Mouse (Mus musculus) forelimb bud, embryonic 11.5 days (tissue): ENCODE data around the gene Sart3.

Source experiments
- DNase-seq: peaks from one replicate; pipeline ENCODE4 v3.0.0-alpha.2; 2012; ENCODE audit warnings: low read depth, low spot score

Gene Sart3

DNA sequence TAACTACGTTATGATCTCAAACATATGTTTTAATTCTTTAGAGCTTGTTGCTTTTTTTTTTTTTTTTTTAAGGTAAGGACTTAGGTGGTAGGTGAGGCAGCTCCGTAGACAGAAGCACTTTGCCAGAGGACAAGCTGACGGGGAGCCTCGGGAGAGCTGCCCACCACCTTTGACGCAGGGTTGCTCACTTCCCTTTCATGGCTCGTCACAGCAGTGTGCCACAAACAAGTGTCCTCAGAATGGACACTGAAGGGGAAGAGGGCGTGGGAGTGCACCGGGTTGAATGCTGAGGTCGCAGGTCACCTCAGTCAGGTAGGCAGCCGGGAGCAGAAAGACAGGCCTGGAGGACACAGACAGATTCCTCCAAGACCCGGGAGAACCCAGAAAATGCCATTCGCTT, 46.9 kb downstream of the Sart3 start:
- no peak for DNase-seq

DNA sequence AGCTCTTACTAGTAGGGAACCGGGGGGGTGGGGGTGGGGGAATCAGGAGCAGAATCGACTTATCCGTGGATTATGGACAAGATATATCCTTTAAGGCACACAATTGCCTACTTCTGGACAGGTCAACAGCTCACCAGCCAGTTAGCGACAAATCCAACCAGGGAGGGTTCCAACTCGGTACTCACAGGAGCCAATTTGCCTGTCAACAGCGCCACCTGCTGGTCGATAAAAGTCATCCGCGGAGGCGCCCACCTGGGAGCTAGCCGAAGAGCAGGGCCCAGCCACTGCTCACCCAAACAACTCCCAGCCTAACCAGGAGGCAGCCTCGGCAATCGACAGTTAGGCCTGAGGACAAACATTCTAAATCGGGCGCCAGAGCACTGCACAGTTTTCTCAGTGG, 47.9 kb downstream of the Sart3 start, which contains the start of gene 1700069L16Rik:
Gene 1700069L16Rik, minus strand, starts transcription at position 327 of the 400 bp plus-strand sequence.
- peak; percentile 85 for DNase-seq

DNA sequence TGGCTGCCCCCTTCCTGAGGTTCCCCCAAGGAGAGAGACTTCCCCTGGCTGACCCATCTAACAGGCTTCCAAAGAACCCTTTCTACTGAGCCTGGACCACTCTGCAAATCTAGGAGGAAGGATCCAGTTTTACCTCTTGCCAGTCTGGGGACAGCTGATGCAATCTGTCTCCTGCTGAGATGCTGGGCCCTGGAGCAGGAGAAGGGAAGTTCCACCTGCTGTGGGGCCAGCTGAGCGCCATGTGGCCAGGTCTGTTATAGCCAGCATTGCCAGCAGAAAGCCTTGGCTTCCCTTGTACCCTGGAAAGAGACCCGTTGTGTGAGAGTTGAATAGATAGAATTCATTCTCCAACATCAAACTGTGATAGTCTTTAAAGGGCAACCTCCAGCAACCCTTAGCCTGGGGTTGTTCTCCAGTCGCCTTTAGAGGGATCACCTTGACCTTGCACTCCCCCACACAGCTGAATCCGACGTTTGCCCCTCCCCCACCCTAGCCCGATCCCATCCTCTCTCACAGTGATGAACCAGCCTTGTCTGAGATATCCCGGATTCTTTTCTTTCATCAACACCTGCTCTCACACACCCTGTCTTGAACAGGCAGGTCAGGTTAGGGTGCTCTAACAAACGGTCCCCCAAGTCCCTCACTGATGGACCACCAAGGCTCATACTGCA, 48.6 kb downstream of the Sart3 start:
- no peak for DNase-seq

DNA sequence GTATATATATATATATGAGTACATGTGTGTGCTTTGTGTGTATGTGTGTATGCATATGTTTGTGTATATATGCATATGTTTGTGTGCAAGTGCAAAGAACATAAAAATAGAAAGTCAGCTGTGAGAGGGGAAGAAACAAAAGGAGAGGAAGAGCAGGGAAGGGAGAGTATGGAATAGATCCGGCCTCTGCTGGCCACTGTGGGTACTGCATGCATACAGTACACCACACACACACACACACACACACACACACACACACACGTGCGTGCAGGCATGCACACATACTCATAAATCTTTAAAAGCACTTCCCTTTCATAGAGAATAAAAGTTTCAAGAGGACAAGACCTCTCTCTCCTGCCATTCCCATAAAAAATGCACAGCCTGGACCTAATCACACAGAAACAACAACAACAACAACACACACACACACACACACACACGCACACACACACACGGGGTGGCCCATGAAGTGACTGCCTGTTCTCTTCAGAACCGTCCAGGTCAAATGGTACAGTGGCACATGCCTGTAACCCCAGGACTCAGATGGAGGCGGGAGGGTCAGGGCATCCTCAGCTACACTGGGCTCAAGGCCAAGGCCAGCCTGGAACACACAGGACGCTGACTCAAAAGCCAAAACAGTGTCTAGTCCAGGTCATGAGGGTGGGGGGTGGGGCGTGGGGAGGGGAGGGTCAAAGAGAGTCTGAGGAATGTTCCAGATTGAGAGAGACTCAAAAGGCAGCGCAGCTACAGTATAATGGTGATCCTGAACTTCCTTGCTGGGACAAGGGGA, 49.9 kb downstream of the Sart3 start:
- no peak for DNase-seq

- DNase-seq, result no peak
These were observed 53.1 kb downstream of the Sart3 start for GRCm38 (mm10) chr5:113719221-113719661.

- peak; percentile 92 for DNase-seq
These were observed 55.5 kb downstream of the Sart3 start for GRCm38 (mm10) chr5:113716581-113717388.

GRCm38 (mm10) chr5:113712861-113713260, 59.4 kb downstream of the Sart3 start:
- DNase-seq, result no peak

GRCm38 (mm10) chr5:113703803-113704585, 68.3 kb downstream of the Sart3 start:
- DNase-seq, result no peak

DNA sequence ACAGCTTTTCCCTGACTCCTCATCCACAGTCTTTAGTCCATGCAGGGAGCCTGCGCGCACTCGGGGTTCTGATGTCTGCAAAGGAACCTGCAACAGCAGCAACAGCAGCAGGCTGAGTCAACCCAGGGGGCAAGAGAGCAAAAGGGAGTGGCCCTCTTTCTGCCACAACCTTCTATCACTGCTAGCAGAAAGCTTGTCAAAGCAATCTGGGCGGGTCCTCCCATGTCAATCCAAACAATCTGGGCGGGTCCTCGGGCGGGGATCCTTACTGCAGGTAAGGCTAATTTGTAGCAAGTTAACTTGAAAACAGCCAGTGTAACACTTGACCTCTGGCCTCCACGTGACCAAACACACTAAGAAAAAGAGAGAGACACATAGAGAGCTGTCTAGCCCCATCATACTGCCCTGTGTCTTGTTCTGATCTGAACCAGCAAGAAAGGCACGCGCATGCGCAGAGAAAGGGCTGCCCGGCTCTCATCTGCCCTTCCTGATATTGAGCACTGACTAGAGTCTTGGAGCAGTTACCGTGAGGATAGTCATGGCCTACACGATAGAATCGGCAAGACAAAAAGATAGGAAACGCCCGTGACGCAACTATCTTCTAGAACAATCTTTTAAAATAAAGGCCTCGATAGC, 71.8 kb downstream of the Sart3 start:
- DNase-seq, result no peak

GRCm38 (mm10) chr5:113694415-113694814, 77.9 kb downstream of the Sart3 start:
- DNase-seq, result peak; percentile 87

DNA sequence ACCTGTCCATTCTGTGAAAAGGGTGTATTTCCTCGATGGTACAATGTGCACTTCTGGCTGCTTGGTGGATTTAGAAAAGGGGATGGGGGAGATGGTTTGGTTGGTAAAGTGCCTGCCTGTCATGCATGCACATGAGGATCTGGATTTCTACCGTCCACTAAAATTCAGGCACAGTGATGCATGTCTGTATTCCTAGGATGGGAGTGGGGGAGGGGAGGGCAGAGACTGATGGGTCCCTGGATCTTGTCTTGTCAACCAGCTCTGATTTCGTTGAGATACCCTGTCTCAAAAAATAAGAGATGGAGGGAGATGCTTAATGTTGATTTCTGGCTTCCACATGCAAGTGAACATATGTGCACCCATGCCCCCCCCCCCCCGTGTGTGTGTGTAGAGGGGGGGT, 78.3 kb downstream of the Sart3 start:
- no peak for DNase-seq

GRCm38 (mm10) chr5:113693196-113693755, 79.0 kb downstream of the Sart3 start:
- DNase-seq, result no peak
